Mouse (Mus musculus) liver, embryonic 16.5 days (tissue): Measurements from ENCODE around the gene Pp2d1. TPM values are rescaled to one million over a fixed set of nuclear protein-coding genes. Genes with fewer than 3 reads are reported as not detected.
A peak's percentile ranks its signal among the peaks of the same experiment; 100 is the strongest.
"Not testable (repeated sequence)": the region's sequence is repeated elsewhere in the genome, so short reads cannot be mapped to it uniquely, and the experiment has no call there.

Experiments
- ATAC-seq: fragments of 200-750 bp; cut with Nextera tagmentation; 2 replicates; pipeline ENCODE4 v1.8.0; 2017; ENCODE audit warnings: low read depth, mild to moderate bottlenecking, moderate number of reproducible peaks, moderate library complexity
- H3K27ac ChIP-seq: fragments of 300-500 bp; sonication (generic); 2 replicates; pipeline ENCODE4 v1.5.1; 2014; ENCODE audit warnings: mild to moderate bottlenecking, low read length
- H3K27me3 ChIP-seq: fragments of 300-500 bp; sonication (generic); 2 replicates; pipeline ENCODE4 v1.6.1; 2014; ENCODE audit warnings: low read depth, low read length, mixed read lengths; ENCODE audit not compliant: control insufficient read depth, insufficient read depth
- H3K36me3 ChIP-seq: fragments of 300-500 bp; sonication (generic); 2 replicates; pipeline ENCODE4 v1.6.1; 2014; ENCODE audit warnings: mild to moderate bottlenecking; ENCODE audit not compliant: control insufficient read depth, insufficient read depth
- H3K4me1 ChIP-seq: fragments of 300-500 bp; sonication (generic); 2 replicates; pipeline ENCODE4 v1.6.1; 2014; ENCODE audit warnings: low read depth, low read length, mixed read lengths; ENCODE audit not compliant: control insufficient read depth
- H3K4me2 ChIP-seq: fragments of 300-500 bp; sonication (generic); 2 replicates; pipeline ENCODE4 v1.6.1; 2014; ENCODE audit warnings: low read depth, low read length, mixed read lengths
- H3K4me3 ChIP-seq: fragments of 300-500 bp; sonication (generic); 2 replicates; pipeline ENCODE4 v1.5.1; 2014; ENCODE audit warnings: low read depth, mild to moderate bottlenecking, low read length
- H3K9ac ChIP-seq: fragments of 300-500 bp; sonication (generic); 2 replicates; pipeline ENCODE4 v1.6.1; 2014; ENCODE audit warnings: low read depth, low read length
- H3K9me3 ChIP-seq: fragments of 300-500 bp; sonication (generic); replicated peaks from 2 replicates; pipeline ENCODE4 v1.6.1; 2016; ENCODE audit warnings: low read length; ENCODE audit not compliant: control insufficient read depth
- WGBS: fragments of 180-500 bp; shearing (Covaris S2); extraction: QIAGEN DNeasy Blood & Tissue Kit; methylation state at CpG from one replicate; pipeline ENCODE4 v1.1.7; 2014; ENCODE audit not compliant: insufficient replicate concordance; 5-methylcytosine and 5-hydroxymethylcytosine counted together
- polyA plus RNA-seq: library from polyadenylated mRNA; unstranded; fragments of >200 nt; fragmentation: Nextera tagmentation; extraction: Ambion mirVana; gene quantifications from 2 replicates; pipeline ENCODE4 v1.2.1, GENCODE M21; 2015

Gene Pp2d1
- polyA plus RNA-seq, 1 experiment from 2014 or later = 0.08 TPM

DNA sequence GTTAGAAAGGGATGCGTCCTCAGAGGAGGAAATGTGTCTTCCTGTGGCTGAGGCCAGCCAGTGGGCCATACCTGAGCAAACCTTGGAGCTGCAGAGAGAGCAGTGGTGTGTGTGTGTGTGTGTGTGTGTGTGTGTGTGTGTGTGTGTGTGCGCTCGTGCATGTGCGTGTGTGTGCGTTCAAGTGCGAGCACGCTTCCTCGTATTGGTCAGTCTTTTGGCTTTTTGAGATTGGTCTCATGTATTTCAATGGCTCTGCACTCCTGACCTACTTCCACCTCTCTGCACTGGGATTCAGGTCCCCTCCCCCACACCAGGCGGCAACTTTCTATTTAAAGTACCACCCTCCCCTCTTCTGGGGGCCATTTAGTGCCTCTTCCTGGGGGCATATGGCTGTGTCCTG is 39.5 kb upstream of the Pp2d1 start:
- peaks cover 33% of the 10 kb centered on the region for H3K4me1 ChIP-seq
- H3K27me3 ChIP-seq = no peaks in the 10 kb centered on the region
- no peaks in the 10 kb centered on the region for H3K9me3 ChIP-seq
- peak; percentile 56 for ATAC-seq
- WGBS = 29% methylated on average over 9 of the region's 9 CpGs
- H3K4me3 ChIP-seq = no peak overlapping the region
- peak overlapping the region; percentile 18 for H3K27ac ChIP-seq
- no peaks in the 10 kb centered on the region for H3K36me3 ChIP-seq
- H3K4me2 ChIP-seq = no peak overlapping the region
- H3K9ac ChIP-seq = no peak overlapping the region

DNA sequence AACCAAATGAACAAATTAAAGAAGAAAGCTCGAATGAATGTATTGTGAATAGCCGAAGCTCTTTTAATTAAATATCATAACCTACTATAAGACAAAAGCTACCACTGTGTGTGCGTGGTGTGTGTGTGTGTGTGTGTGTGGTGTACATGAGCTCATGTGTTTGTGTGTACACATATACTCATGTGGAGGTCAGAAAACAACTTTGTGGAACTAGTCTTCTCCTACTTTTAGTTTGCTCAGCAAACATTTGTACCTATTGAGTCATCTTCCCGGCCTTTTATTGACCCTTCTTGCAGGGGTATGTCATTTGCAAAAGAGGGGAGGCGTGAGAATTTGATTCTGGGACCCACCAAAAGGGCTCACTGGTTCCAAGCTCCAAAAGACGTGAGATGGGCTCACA is 39.0 kb upstream of the Pp2d1 start:
- H3K4me2 ChIP-seq = no peak overlapping the region
- H3K27me3 ChIP-seq = no peaks in the 10 kb centered on the region
- no peak overlapping the region for H3K9ac ChIP-seq
- H3K4me3 ChIP-seq = no peak overlapping the region
- ATAC-seq = peak; percentile 76
- no peaks in the 10 kb centered on the region for H3K9me3 ChIP-seq
- peaks cover 33% of the 10 kb centered on the region for H3K4me1 ChIP-seq
- peak overlapping the region; percentile 56 for H3K27ac ChIP-seq
- WGBS = 60% methylated on average over 6 of the region's 6 CpGs
- no peaks in the 10 kb centered on the region for H3K36me3 ChIP-seq

DNA sequence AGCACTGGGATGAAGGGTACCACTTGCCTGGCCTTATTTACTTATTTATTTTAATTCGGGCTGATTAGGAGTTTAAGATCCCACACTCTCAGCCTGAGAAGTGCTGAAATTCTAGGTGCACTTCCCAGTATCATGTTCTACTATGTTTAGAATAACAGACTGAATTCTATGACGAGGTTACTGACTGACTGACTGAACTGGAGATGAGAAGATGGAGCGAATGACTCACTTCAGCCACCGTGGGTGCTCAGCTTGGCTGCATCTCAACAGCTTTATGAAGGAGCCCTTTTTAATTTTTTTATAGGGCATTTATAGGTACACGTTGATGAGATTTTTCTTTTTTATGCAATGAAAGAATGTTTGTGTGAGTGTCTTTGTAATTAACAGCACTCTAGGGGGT is 38.5 kb upstream of the Pp2d1 start:
- Histone ChIP-seq H3K36me3 (no peaks in the 10 kb centered on the region), H3K9me3 (no peaks in the 10 kb centered on the region), H3K9ac (no peak overlapping the region), H3K27me3 (no peaks in the 10 kb centered on the region), H3K4me1 (peaks cover 33% of the 10 kb centered on the region), H3K4me2 (no peak overlapping the region), H3K27ac (peak overlapping the region; percentile 56; the same call in 1 of the 2 replicates), H3K4me3 (no peak overlapping the region)
- WGBS = 63% methylated on average over 5 of the region's 5 CpGs
- ATAC-seq = no peak

DNA sequence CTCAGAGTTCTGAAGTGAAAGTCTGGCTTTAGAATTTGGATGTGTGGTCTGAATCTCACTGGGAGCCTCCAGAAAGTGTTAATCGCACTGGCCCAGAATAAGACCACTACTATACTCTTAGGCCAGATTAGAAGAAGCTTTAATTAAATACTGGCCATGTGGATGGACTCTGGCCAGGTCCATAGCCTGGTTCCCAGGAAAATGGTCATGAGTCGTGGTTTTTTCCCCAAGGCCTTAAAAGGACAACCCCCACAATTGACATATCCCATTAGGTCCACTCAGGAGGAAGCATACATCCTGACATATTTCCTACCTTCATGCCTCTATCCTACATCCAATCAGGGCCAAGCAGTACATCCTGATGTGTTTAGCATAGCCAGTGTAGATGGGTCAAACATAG is 37.9 kb upstream of the Pp2d1 start:
- H3K4me1 ChIP-seq = peaks cover 30% of the 10 kb centered on the region

DNA sequence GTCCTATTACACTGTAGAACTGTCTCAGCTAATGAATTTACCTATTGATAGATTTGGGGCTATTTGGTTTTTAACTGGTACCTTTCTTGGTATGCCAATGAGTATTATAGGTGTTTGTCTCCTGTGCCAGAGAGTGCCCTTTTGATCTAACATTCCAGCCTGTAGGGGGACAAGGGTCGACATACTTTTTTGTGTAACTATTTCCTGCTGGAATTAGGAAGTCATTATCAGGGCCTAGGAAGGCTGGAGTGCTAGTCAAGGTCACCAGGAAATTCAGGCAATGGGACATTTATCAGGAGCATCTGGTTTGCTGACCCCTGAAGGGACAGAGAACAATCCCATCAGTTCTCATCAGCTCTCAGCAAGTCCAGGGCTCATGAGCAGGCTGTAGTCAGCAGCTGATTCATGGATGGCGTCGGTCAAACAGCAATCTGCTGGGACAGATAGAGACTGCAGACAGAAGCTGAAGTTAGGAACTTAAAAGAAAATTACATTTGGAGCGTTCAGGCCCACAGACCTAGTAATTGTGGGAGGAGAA is 33.8 kb upstream of the Pp2d1 start:
- 43% methylated on average over 4 of the region's 4 CpGs for WGBS
- no peak for ATAC-seq
- H3K27ac ChIP-seq = peak overlapping the region; percentile 3; the same call in 1 of the 2 replicates
- no peaks in the 10 kb centered on the region for H3K9me3 ChIP-seq
- peaks cover 35% of the 10 kb centered on the region for H3K4me1 ChIP-seq
- H3K4me3 ChIP-seq = no peak overlapping the region
- no peaks in the 10 kb centered on the region for H3K36me3 ChIP-seq
- H3K4me2 ChIP-seq = no peak overlapping the region
- no peaks in the 10 kb centered on the region for H3K27me3 ChIP-seq
- H3K9ac ChIP-seq = no peak overlapping the region

More for the DNA sequence above, 37.9 kb upstream of the Pp2d1 start:
- no peak overlapping the region for H3K4me3 ChIP-seq
- 63% methylated on average over 2 of the region's 2 CpGs for WGBS
- no peak overlapping the region for H3K4me2 ChIP-seq
- no peaks in the 10 kb centered on the region for H3K36me3 ChIP-seq
- no peaks in the 10 kb centered on the region for H3K27me3 ChIP-seq
- ATAC-seq = no peak
- no peak overlapping the region for H3K9ac ChIP-seq
- H3K27ac ChIP-seq = no peak overlapping the region
- no peaks in the 10 kb centered on the region for H3K9me3 ChIP-seq

DNA sequence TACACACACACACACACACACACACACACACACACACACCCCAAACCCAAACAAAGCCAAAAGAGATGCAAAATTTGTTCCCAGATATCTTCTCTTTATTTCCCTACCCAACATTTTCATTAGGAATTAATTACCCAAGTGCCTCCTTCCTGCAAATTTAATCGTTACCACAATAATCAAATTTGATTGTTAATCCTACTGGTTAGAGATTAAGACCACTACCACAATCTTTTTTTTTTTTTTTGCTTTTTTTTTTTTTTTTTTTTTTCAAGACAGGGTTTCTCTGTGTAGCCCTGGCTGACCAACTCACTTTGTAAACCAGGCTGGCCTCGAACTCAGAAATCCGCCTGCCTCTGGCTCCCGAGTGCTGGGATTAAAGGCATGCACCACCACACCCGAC is 31.7 kb upstream of the Pp2d1 start:
- not testable (repeated sequence) for H3K36me3 ChIP-seq, H3K9ac ChIP-seq, H3K9me3 ChIP-seq, H3K27me3 ChIP-seq, H3K4me3 ChIP-seq, ATAC-seq
- Histone ChIP-seq H3K4me1 (peaks cover 34% of the 10 kb centered on the region), H3K27ac (peak overlapping the region; percentile 95), H3K4me2 (peak overlapping the region; percentile 85)
- WGBS = 76% methylated on average over 5 of the region's 5 CpGs

DNA sequence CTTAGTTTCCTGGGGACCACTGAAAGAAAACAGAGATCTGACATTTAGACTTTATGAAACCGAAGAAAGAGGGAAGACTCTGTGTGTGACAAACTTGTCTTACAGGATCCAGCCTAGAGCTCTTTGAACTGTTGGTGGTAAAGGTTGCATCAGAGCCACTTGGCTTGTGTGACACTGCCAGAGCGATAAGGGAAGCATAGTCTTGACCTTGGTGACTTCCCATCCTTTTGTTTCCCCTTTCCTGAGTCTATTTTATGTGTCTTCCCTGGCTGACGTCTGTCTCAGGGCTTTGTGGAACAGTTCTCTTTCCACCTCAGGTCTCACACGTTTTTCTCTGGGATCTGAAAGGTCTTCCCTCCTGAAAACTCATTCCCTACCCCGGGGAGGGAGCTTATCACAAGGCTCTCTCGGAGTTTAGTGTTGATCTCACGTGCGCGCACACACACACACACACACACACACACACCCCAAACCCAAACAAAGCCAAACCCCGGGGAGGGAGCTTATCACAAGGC is 31.2 kb upstream of the Pp2d1 start:
- Histone ChIP-seq H3K9ac (peak overlapping the region; percentile 69), H3K4me2 (peak overlapping the region; percentile 85), H3K4me1 (peaks cover 37% of the 10 kb centered on the region), H3K27ac (peak overlapping the region; percentile 95), H3K4me3 (peak overlapping the region; percentile 59), H3K27me3 (no peaks in the 10 kb centered on the region), H3K9me3 (no peaks in the 10 kb centered on the region), H3K36me3 (no peaks in the 10 kb centered on the region)
- ATAC-seq = 0 out of 2 replicates have a peak, but pooled peaks have one; percentile 8
- 3% methylated on average over 10 of the region's 10 CpGs for WGBS

DNA sequence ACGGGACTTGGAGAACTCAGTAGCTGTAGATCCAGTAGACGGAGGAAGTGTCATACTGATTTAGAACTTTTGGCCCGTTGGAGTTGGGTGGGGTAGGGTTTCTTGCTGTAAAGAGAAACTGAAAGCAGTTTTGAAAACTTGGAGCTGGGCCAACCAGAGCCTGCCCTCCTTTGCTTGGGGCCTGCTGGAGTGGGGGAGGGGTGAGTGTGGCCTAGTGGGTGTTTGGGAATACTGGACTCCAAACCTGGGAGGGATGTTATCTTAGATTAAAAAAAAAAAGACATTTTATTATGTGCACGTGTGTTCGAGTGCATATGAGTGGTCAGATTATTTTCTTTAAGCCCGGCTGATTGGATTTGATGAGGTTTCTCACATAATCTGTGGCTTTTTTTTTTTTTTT is 30.6 kb upstream of the Pp2d1 start:
- Histone ChIP-seq H3K9me3 (no peaks in the 10 kb centered on the region), H3K4me2 (peak overlapping the region; percentile 85), H3K27ac (peak overlapping the region; percentile 95), H3K4me3 (peak overlapping the region; percentile 59), H3K36me3 (no peaks in the 10 kb centered on the region), H3K27me3 (no peaks in the 10 kb centered on the region), H3K9ac (peak overlapping the region; percentile 69), H3K4me1 (peaks cover 37% of the 10 kb centered on the region)
- peak; percentile 16 for ATAC-seq
- WGBS = 13% methylated on average over 6 of the region's 6 CpGs

DNA sequence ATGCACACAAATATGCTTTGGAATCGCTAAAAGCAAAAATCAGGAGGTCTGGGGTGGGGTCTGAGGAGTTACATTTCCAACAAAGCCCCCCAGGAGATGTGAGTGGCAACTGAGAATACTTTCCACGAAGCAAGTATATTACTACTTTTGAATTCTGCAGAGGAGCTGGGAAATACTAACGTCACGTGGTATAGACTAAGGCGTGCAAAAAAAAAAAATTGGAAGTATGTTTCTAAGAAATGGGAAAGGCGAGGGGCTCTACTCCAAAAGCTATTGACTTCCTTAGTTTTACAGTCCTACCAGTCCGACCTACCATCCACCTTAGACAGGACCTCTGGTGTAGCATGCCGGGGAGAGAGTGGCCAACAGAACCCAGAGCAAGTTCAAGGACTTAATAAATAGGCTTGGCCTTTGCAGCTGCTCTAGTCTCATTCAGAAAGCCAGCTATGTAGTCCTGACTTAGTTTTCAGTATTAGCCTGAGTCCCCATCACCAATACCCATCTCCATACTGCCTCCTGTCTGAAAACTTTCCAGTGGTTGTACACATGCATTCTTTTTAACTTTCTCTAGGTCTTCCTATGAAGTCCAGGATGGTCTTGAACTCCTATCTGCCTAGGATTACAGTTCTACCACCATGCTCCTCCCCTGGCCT is 29.6 kb upstream of the Pp2d1 start:
- Histone ChIP-seq H3K4me1 (peaks cover 34% of the 10 kb centered on the region), H3K4me2 (peak overlapping the region; percentile 85), H3K27ac (peak overlapping the region; percentile 95), H3K9me3 (no peaks in the 10 kb centered on the region), H3K36me3 (no peaks in the 10 kb centered on the region), H3K27me3 (no peaks in the 10 kb centered on the region), H3K4me3 (peak overlapping the region; percentile 81), H3K9ac (peak overlapping the region; percentile 93)
- ATAC-seq = no peak
- 32% methylated on average over 8 of the region's 8 CpGs for WGBS
